Mouse (Mus musculus) C2C12 (cell line): ENCODE data around the gene Mgmt.

Experiments
- CEBPB ChIP-seq: IDR thresholded peaks from one replicate; pipeline ENCODE4 v1.6.1; 2011; ENCODE audit warnings: low read depth, mild to moderate bottlenecking, control low read depth, moderate library complexity
- CTCF ChIP-seq: IDR thresholded peaks from one replicate; pipeline ENCODE4 v1.5.1; 2011; ENCODE audit not compliant: control insufficient read depth, insufficient read depth, insufficient read length
- MAX ChIP-seq: IDR thresholded peaks from one replicate; pipeline ENCODE4 v1.6.1; 2011; ENCODE audit warnings: mild to moderate bottlenecking, control low read depth
- MYOD1 ChIP-seq: IDR thresholded peaks from one replicate; pipeline ENCODE4 v1.6.1; 2011; ENCODE audit warnings: low read depth; ENCODE audit not compliant: control insufficient read depth, insufficient read length
- MYOG ChIP-seq: IDR thresholded peaks from one replicate; pipeline ENCODE4 v1.6.1; 2011; ENCODE audit not compliant: control insufficient read depth, insufficient read length; ENCODE audit errors: extremely low read depth
- USF1 ChIP-seq: IDR thresholded peaks from one replicate; pipeline ENCODE4 v1.6.1; 2011; ENCODE audit warnings: low read depth, mild to moderate bottlenecking, control low read depth, moderate library complexity

- no peak for TF ChIP-seq CTCF
- no peak for TF ChIP-seq CEBPB
- TF ChIP-seq USF1: no peak
- TF ChIP-seq MYOD1: no peak
- no peak for TF ChIP-seq MAX
- no peak for TF ChIP-seq MYOG
These were observed 237.5 kb downstream of the Mgmt start for GRCm38 (mm10) chr7:137131957-137132356.
